Mouse (Mus musculus) kidney, embryonic 14.5 days (tissue): Measurements from ENCODE around the gene Ms4a10. TPM values are rescaled to one million over a fixed set of nuclear protein-coding genes. Genes with fewer than 3 reads are reported as not detected.

Experiments
- ATAC-seq: fragments of 200-750 bp; cut with Nextera tagmentation; 2 replicates; pipeline ENCODE4 v1.8.0; 2017; ENCODE audit warnings: moderate number of reproducible peaks, mild to moderate bottlenecking, moderate TSS enrichment, moderate library complexity; ENCODE audit not compliant: low FRiP score, low TSS enrichment
- H3K27ac ChIP-seq: fragments of 300-500 bp; sonication (generic); 2 replicates; pipeline ENCODE4 v1.5.1; 2014; ENCODE audit warnings: low read depth, mild to moderate bottlenecking, low read length, moderate library complexity, mixed read lengths
- H3K27me3 ChIP-seq: fragments of 300-500 bp; sonication (generic); 2 replicates; pipeline ENCODE4 v1.6.1; 2014; ENCODE audit warnings: mild to moderate bottlenecking, low read length; ENCODE audit not compliant: control insufficient read depth, insufficient read depth
- H3K36me3 ChIP-seq: fragments of 300-500 bp; sonication (generic); 2 replicates; pipeline ENCODE4 v1.6.1; 2014; ENCODE audit warnings: low read length, mixed read lengths; ENCODE audit not compliant: control insufficient read depth, insufficient read depth
- H3K4me1 ChIP-seq: fragments of 300-500 bp; sonication (generic); 2 replicates; pipeline ENCODE4 v1.6.1; 2014; ENCODE audit warnings: low read length, mixed read lengths; ENCODE audit not compliant: control insufficient read depth, insufficient read depth
- H3K4me2 ChIP-seq: fragments of 300-500 bp; sonication (generic); replicated peaks from 2 replicates; pipeline ENCODE4 v1.6.1; 2014; ENCODE audit warnings: low read depth, mild to moderate bottlenecking, low read length
- H3K4me3 ChIP-seq: fragments of 300-500 bp; sonication (generic); 2 replicates; pipeline ENCODE4 v1.5.1; 2014; ENCODE audit warnings: mild to moderate bottlenecking, low read length
- H3K9ac ChIP-seq: fragments of 300-500 bp; sonication (generic); 2 replicates; pipeline ENCODE4 v1.6.1; 2014; ENCODE audit warnings: low read depth, mild to moderate bottlenecking, low read length, moderate library complexity
- H3K9me3 ChIP-seq: fragments of 300-500 bp; sonication (generic); 2 replicates; pipeline ENCODE4 v1.6.1; 2016; ENCODE audit warnings: low read length; ENCODE audit not compliant: control insufficient read depth
- WGBS: fragments of 180-500 bp; shearing (Covaris S2); extraction: QIAGEN DNeasy Blood & Tissue Kit; methylation state at CpG from one replicate; pipeline ENCODE4 v1.1.7; 2014; 5-methylcytosine and 5-hydroxymethylcytosine counted together
- polyA plus RNA-seq: library from polyadenylated mRNA; unstranded; fragments of >200 nt; fragmentation: Nextera tagmentation; extraction: Ambion mirVana; gene quantifications from 2 replicates; pipeline ENCODE4 v1.2.1, GENCODE M21; 2014

Ms4a10 gene
- polyA plus RNA-seq, 1 experiment from 2014 or later, result not detected

- no peak overlapping the region for H3K27ac ChIP-seq
- H3K4me3 ChIP-seq, result no peak overlapping the region
- no peak for ATAC-seq
- no peaks in the 10 kb centered on the region for H3K4me1 ChIP-seq
- no peaks in the 10 kb centered on the region for H3K36me3 ChIP-seq
- 80% methylated on average over 1 of the region's 1 CpGs for WGBS
- no peaks in the 10 kb centered on the region for H3K27me3 ChIP-seq
- H3K9me3 ChIP-seq, result no peaks in the 10 kb centered on the region
- H3K9ac ChIP-seq, result no peak overlapping the region
- no peak overlapping the region for H3K4me2 ChIP-seq
Observed at GRCm38 (mm10) chr19:10988563-10988962, 14.1 kb upstream of the Ms4a10 start.

DNA sequence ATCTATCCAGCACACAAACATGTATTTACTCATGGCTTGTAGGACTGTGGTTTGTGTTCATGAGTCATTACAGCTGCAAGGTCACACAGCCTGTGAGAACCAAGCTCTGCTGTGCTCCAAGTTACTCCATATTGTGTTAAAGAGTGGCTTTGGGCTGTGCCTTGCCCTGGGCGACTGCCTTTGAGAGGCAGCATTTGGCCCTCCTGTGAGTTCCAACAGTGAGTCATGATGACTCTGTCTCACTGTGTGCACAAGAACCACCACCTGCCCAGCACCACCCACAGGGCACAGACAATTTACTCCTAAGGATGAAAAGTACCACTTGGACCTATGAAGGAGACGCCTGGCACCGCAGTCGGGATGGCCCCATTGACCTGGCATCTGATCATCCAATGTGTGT lies 11.4 kb upstream of the Ms4a10 start:
- no peaks in the 10 kb centered on the region for H3K27me3 ChIP-seq
- ATAC-seq, result no peak
- no peak overlapping the region for H3K4me2 ChIP-seq
- no peaks in the 10 kb centered on the region for H3K9me3 ChIP-seq
- H3K27ac ChIP-seq, result no peak overlapping the region
- no peak overlapping the region for H3K4me3 ChIP-seq
- no peaks in the 10 kb centered on the region for H3K4me1 ChIP-seq
- WGBS, result 86% methylated on average over 4 of the region's 4 CpGs
- no peaks in the 10 kb centered on the region for H3K36me3 ChIP-seq
- no peak overlapping the region for H3K9ac ChIP-seq

DNA sequence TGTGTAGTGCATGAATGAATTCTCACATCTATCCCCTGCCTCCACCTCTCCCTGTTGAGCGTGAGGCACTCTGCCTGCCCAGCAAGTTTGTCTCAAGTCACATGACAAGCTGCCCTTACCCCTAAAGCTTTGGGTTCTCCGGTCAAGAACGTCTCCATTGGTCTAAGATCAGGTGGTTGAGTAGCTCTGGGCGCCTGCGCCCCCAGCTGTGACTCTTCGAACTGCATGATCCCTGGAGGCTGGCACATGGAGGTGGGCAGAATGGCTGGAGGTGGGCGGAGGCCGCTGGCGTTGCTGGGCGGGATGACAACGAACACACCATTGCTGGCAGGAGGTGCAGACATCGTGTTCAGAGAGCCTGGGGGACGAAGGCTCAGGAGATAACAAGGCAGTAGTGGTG lies 10.1 kb upstream of the Ms4a10 start:
- H3K27me3 ChIP-seq, result no peaks in the 10 kb centered on the region
- ATAC-seq, result no peak
- no peak overlapping the region for H3K9ac ChIP-seq
- H3K4me2 ChIP-seq, result no peak overlapping the region
- no peak overlapping the region for H3K4me3 ChIP-seq
- no peaks in the 10 kb centered on the region for H3K4me1 ChIP-seq
- WGBS, result 71% methylated on average over 13 of the region's 13 CpGs
- no peaks in the 10 kb centered on the region for H3K36me3 ChIP-seq
- no peak overlapping the region for H3K27ac ChIP-seq
- H3K9me3 ChIP-seq, result no peaks in the 10 kb centered on the region

DNA sequence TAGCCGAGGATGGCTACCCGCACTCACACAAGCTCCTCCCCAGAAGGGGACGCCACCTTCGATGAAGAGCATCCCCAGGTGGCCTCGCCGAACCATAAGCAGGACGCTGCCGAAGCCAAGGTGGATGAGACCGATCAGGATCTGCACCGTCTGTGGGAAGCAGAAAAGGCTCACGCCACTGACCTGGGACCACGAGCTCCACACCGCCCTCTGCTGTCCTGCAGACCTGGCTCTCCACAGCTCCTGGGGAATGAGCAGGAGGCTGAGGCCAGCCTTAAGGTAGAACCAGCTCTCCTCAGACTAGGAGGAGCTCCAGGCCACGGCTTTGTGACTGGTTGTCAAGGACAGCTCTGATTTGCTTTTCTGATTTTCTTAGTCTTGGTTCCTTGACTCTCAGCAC lies 8.7 kb upstream of the Ms4a10 start:
- Histone ChIP-seq H3K27ac (no peak overlapping the region), H3K4me2 (no peak overlapping the region; the same call in 1 of the 2 replicates), H3K9ac (peak overlapping the region; percentile 31; the same call in 1 of the 2 replicates), H3K9me3 (no peaks in the 10 kb centered on the region), H3K4me3 (no peak overlapping the region), H3K36me3 (no peaks in the 10 kb centered on the region), H3K4me1 (no peaks in the 10 kb centered on the region), H3K27me3 (no peaks in the 10 kb centered on the region)
- no peak for ATAC-seq
- 24% methylated on average over 14 of the region's 14 CpGs for WGBS

- H3K9me3 ChIP-seq, result no peaks in the 10 kb centered on the region
- no peak for ATAC-seq
- H3K4me3 ChIP-seq, result no peak overlapping the region
- 85% methylated on average over 5 of the region's 5 CpGs for WGBS
- H3K9ac ChIP-seq, result no peak overlapping the region
- no peak overlapping the region for H3K27ac ChIP-seq
- H3K4me1 ChIP-seq, result no peaks in the 10 kb centered on the region
- no peaks in the 10 kb centered on the region for H3K27me3 ChIP-seq
- no peak overlapping the region for H3K4me2 ChIP-seq
- H3K36me3 ChIP-seq, result no peaks in the 10 kb centered on the region
Observed at GRCm38 (mm10) chr19:10980210-10980609, 5.7 kb upstream of the Ms4a10 start.

GRCm38 (mm10) chr19:10979184-10980168 lies 5.0 kb upstream of the Ms4a10 start:
- H3K9me3 ChIP-seq, result no peaks in the 10 kb centered on the region
- no peak overlapping the region for H3K27ac ChIP-seq
- 0 out of 2 replicates have a peak, but pooled peaks cover under 1% of the 10 kb centered on the region for H3K4me1 ChIP-seq
- H3K4me2 ChIP-seq, result no peak overlapping the region; the same call in 1 of the 2 replicates
- ATAC-seq, result peak; percentile 50; the same call in 1 of the 2 replicates
- WGBS, result 14% methylated on average over 18 of the region's 18 CpGs
- H3K36me3 ChIP-seq, result no peaks in the 10 kb centered on the region
- no peaks in the 10 kb centered on the region for H3K27me3 ChIP-seq
- H3K4me3 ChIP-seq, result no peak overlapping the region
- no peak overlapping the region for H3K9ac ChIP-seq

GRCm38 (mm10) chr19:10976318-10976717 lies 1.8 kb upstream of the Ms4a10 start:
- H3K9ac ChIP-seq, result no peak overlapping the region
- 0 out of 2 replicates have a peak, but pooled peaks cover 3% of the 10 kb centered on the region for H3K4me1 ChIP-seq
- H3K36me3 ChIP-seq, result no peaks in the 10 kb centered on the region
- H3K4me3 ChIP-seq, result no peak overlapping the region
- no peak overlapping the region for H3K27ac ChIP-seq
- ATAC-seq, result no peak
- no peak overlapping the region for H3K4me2 ChIP-seq
- WGBS, result 56% methylated on average over 4 of the region's 4 CpGs
- H3K9me3 ChIP-seq, result no peaks in the 10 kb centered on the region; the same call in 1 of the 2 replicates
- H3K27me3 ChIP-seq, result no peaks in the 10 kb centered on the region

DNA sequence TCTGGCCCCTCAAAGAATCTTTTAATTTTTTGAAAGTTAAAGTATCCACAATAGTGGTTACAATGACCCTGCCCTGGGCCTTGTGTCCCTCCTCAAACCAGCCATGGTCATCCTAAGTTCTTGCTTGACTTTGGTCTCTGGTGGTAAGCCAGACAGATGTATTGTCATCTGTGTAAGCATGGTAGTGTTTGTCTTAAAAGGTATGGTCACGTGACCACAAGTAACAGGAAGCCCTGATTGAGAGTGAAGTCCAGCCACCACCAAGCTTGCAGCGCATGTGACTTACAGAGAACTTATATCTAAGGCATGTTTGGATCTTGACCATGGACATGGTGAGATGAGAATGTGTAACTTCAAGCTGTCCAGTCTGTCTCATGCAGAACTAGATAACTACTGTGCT lies 717 bp upstream of the Ms4a10 start:
- H3K9ac ChIP-seq, result no peak overlapping the region
- H3K4me3 ChIP-seq, result no peak overlapping the region
- H3K27me3 ChIP-seq, result no peaks in the 10 kb centered on the region
- no peak overlapping the region for H3K27ac ChIP-seq
- H3K9me3 ChIP-seq, result peaks cover 4% of the 10 kb centered on the region; the same call in 1 of the 2 replicates
- H3K4me2 ChIP-seq, result no peak overlapping the region
- H3K4me1 ChIP-seq, result 0 out of 2 replicates have a peak, but pooled peaks cover 3% of the 10 kb centered on the region
- 85% methylated on average over 2 of the region's 2 CpGs for WGBS
- no peak for ATAC-seq
- no peaks in the 10 kb centered on the region for H3K36me3 ChIP-seq

GRCm38 (mm10) chr19:10973187-10973586 lies 1.3 kb downstream of the Ms4a10 start:
- H3K9me3 ChIP-seq, result peaks cover 4% of the 10 kb centered on the region; the same call in 1 of the 2 replicates
- H3K4me2 ChIP-seq, result no peak overlapping the region
- no peaks in the 10 kb centered on the region for H3K36me3 ChIP-seq
- WGBS, result 7% methylated on average over 2 of the region's 2 CpGs
- H3K9ac ChIP-seq, result no peak overlapping the region
- H3K27ac ChIP-seq, result no peak overlapping the region
- no peak overlapping the region for H3K4me3 ChIP-seq
- 0 out of 2 replicates have a peak, but pooled peaks cover 3% of the 10 kb centered on the region for H3K4me1 ChIP-seq
- ATAC-seq, result peak; percentile 84; the same call in 1 of the 2 replicates
- H3K27me3 ChIP-seq, result no peaks in the 10 kb centered on the region
